Mouse (Mus musculus): Measurements from ENCODE around the gene Patl1. TPM values are rescaled to one million over a fixed set of nuclear protein-coding genes. Genes with fewer than 3 reads are reported as not detected.

The Patl1 gene
- polyA plus RNA-seq, 1 experiment from 2014 or later = 21.2 TPM

DNA sequence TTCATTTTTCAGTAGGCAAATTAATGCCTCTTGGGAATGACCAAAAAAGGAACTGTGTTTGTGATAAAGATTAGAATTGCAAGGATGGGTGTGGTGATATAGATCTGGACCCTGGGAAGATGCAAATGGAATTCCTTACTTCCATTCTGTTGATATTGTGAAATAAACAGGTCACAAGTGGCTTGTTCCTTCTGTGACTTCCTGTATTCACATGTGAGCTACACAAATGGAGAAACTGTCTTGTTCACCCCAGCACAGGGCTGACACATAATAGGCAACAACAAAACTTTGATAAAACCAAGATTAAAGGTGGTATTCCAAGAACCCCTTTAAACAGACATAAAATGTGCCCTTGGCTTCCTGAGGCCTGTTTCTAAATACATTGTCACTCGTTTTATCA, 37.7 kb downstream of the Patl1 start:
- Histone ChIP-seq H3K36me3 (ENCODE audit: control insufficient read depth, insufficient read depth, low read length) (peaks cover 11% of the 10 kb centered on the region), H3K9ac (ENCODE audit: low read length) (no peak overlapping the region), H3K27ac (replicated peaks in 1 of 2; ENCODE audit: control insufficient read depth in 1 of 2, insufficient read depth in 1 of 2, low read depth in 2 of 2, low read length in 2 of 2) (no peak overlapping the region), H3K4me1 (ENCODE audit: control insufficient read depth in 2 of 2, insufficient read depth in 2 of 2, low read length in 2 of 2) (no peaks in the 10 kb centered on the region), H3K4me3 (ENCODE audit: control insufficient read depth in 1 of 2, insufficient read depth in 1 of 2, low read depth in 1 of 2, low read length in 2 of 2) (no peak overlapping the region), H3K27me3 (ENCODE audit: control insufficient read depth, insufficient read depth, low read length) (no peaks in the 10 kb centered on the region), H3K9me3 (ENCODE audit: control insufficient read depth, low read length) (no peaks in the 10 kb centered on the region), H3K4me2 (ENCODE audit: low read length) (no peak overlapping the region)
- 54% methylated on average over 1 of the region's 1 CpGs for WGBS
- ATAC-seq (ENCODE audit: insufficient number of reproducible peaks, insufficient read depth, low FRiP score, low read depth) = no peak

DNA sequence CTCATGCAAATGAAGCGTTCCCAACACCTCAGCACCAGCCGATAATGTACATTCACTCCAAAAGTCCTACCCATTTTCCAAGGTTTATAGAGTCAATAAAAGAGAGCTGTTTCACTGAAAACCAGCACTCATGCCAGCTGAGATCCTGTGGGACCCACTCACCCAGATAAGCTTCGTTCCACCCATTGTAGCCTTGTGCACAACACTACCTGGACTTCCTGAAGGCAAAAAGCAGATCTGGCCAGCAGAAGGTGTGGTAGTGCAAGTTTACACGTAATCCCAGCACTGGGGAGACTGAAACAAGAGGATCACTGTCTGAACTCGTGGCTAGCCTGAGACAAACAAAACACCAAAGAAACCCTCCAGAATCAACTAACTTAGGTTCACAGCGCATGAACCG, 38.5 kb downstream of the Patl1 start:
- 69% methylated on average over 7 of the region's 7 CpGs for WGBS
- Histone ChIP-seq H3K4me1 (ENCODE audit: control insufficient read depth in 2 of 2, insufficient read depth in 2 of 2, low read length in 2 of 2) (no peaks in the 10 kb centered on the region; a peak in 1 of 4 replicates), H3K27me3 (ENCODE audit: control insufficient read depth, insufficient read depth, low read length) (no peaks in the 10 kb centered on the region), H3K4me2 (ENCODE audit: low read length) (no peak overlapping the region), H3K36me3 (ENCODE audit: control insufficient read depth, insufficient read depth, low read length) (0 out of 2 replicates have a peak, but pooled peaks cover 2% of the 10 kb centered on the region), H3K9ac (ENCODE audit: low read length) (no peak overlapping the region), H3K4me3 (ENCODE audit: control insufficient read depth in 1 of 2, insufficient read depth in 1 of 2, low read depth in 1 of 2, low read length in 2 of 2) (no peak overlapping the region), H3K9me3 (ENCODE audit: control insufficient read depth, low read length) (no peaks in the 10 kb centered on the region), H3K27ac (replicated peaks in 1 of 2; ENCODE audit: control insufficient read depth in 1 of 2, insufficient read depth in 1 of 2, low read depth in 2 of 2, low read length in 2 of 2) (no peak overlapping the region)
- ATAC-seq (ENCODE audit: insufficient number of reproducible peaks, insufficient read depth, low FRiP score, low read depth) = no peak

- WGBS = 39% methylated on average over 6 of the region's 6 CpGs
- H3K4me1 ChIP-seq (ENCODE audit: control insufficient read depth in 2 of 2, insufficient read depth in 2 of 2, low read length in 2 of 2) = no peaks in the 10 kb centered on the region; a peak in 1 of 4 replicates
- H3K9me3 ChIP-seq (ENCODE audit: control insufficient read depth, low read length) = no peaks in the 10 kb centered on the region
- H3K4me3 ChIP-seq (ENCODE audit: control insufficient read depth in 1 of 2, insufficient read depth in 1 of 2, low read depth in 1 of 2, low read length in 2 of 2) = no peak overlapping the region
- H3K36me3 ChIP-seq (ENCODE audit: control insufficient read depth, insufficient read depth, low read length) = no peaks in the 10 kb centered on the region
- H3K4me2 ChIP-seq (ENCODE audit: low read length) = no peak overlapping the region
- no peak for ATAC-seq (ENCODE audit: insufficient number of reproducible peaks, insufficient read depth, low FRiP score, low read depth)
- no peak overlapping the region for H3K27ac ChIP-seq (replicated peaks in 1 of 2; ENCODE audit: control insufficient read depth in 1 of 2, insufficient read depth in 1 of 2, low read depth in 2 of 2, low read length in 2 of 2)
- H3K9ac ChIP-seq (ENCODE audit: low read length) = no peak overlapping the region
- H3K27me3 ChIP-seq (ENCODE audit: control insufficient read depth, insufficient read depth, low read length) = no peaks in the 10 kb centered on the region
These were observed 42.0 kb downstream of the Patl1 start for GRCm38 (mm10) chr19:11954206-11954605.

- no peak overlapping the region for H3K4me2 ChIP-seq (ENCODE audit: low read length)
- H3K27me3 ChIP-seq (ENCODE audit: control insufficient read depth, insufficient read depth, low read length) = no peaks in the 10 kb centered on the region
- WGBS = 80% methylated on average over 5 of the region's 5 CpGs
- no peaks in the 10 kb centered on the region for H3K36me3 ChIP-seq (ENCODE audit: control insufficient read depth, insufficient read depth, low read length)
- H3K27ac ChIP-seq (replicated peaks in 1 of 2; ENCODE audit: control insufficient read depth in 1 of 2, insufficient read depth in 1 of 2, low read depth in 2 of 2, low read length in 2 of 2) = no peak overlapping the region
- H3K9ac ChIP-seq (ENCODE audit: low read length) = no peak overlapping the region
- no peaks in the 10 kb centered on the region; a peak in 1 of 4 replicates for H3K4me1 ChIP-seq (ENCODE audit: control insufficient read depth in 2 of 2, insufficient read depth in 2 of 2, low read length in 2 of 2)
- H3K4me3 ChIP-seq (ENCODE audit: control insufficient read depth in 1 of 2, insufficient read depth in 1 of 2, low read depth in 1 of 2, low read length in 2 of 2) = no peak overlapping the region
- H3K9me3 ChIP-seq (ENCODE audit: control insufficient read depth, low read length) = no peaks in the 10 kb centered on the region
- ATAC-seq (ENCODE audit: insufficient number of reproducible peaks, insufficient read depth, low FRiP score, low read depth) = no peak
These were observed 44.4 kb downstream of the Patl1 start for GRCm38 (mm10) chr19:11956636-11957035.

GRCm38 (mm10) chr19:11957396-11957795, 45.2 kb downstream of the Patl1 start:
- H3K4me3 ChIP-seq (ENCODE audit: control insufficient read depth in 1 of 2, insufficient read depth in 1 of 2, low read depth in 1 of 2, low read length in 2 of 2) = no peak overlapping the region
- no peaks in the 10 kb centered on the region for H3K27me3 ChIP-seq (ENCODE audit: control insufficient read depth, insufficient read depth, low read length)
- no peak for ATAC-seq (ENCODE audit: insufficient number of reproducible peaks, insufficient read depth, low FRiP score, low read depth)
- 88% methylated on average over 5 of the region's 5 CpGs for WGBS
- no peaks in the 10 kb centered on the region for H3K36me3 ChIP-seq (ENCODE audit: control insufficient read depth, insufficient read depth, low read length)
- no peaks in the 10 kb centered on the region for H3K9me3 ChIP-seq (ENCODE audit: control insufficient read depth, low read length)
- no peak overlapping the region for H3K4me2 ChIP-seq (ENCODE audit: low read length)
- H3K4me1 ChIP-seq (ENCODE audit: control insufficient read depth in 2 of 2, insufficient read depth in 2 of 2, low read length in 2 of 2) = no peaks in the 10 kb centered on the region; a peak in 1 of 4 replicates
- no peak overlapping the region for H3K9ac ChIP-seq (ENCODE audit: low read length)
- no peak overlapping the region for H3K27ac ChIP-seq (replicated peaks in 1 of 2; ENCODE audit: control insufficient read depth in 1 of 2, insufficient read depth in 1 of 2, low read depth in 2 of 2, low read length in 2 of 2)

GRCm38 (mm10) chr19:11957846-11958245, 45.6 kb downstream of the Patl1 start:
- no peak overlapping the region for H3K27ac ChIP-seq (replicated peaks in 1 of 2; ENCODE audit: control insufficient read depth in 1 of 2, insufficient read depth in 1 of 2, low read depth in 2 of 2, low read length in 2 of 2)

DNA sequence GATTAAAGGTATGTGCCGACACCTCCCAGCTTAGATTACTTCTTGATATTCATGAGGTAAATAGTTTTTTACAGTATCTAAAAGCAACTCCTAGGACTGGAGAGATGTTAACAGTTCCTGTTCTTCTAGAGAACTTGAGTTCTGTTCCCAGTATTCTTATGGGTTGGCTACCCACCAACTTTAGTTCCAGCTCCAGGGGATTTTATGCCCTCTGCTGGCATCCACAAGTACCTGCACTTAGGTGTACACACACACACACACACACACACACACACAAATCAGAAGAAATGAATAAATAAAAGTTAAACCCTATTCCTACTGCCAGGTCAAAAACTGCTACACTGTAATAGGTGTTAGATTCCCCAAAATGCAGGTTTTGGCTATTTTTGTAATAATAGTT, 52.1 kb downstream of the Patl1 start:
- Histone ChIP-seq H3K36me3 (ENCODE audit: control insufficient read depth, insufficient read depth, low read length) (peaks cover 8% of the 10 kb centered on the region; the same call in 1 of the 2 replicates), H3K9me3 (ENCODE audit: control insufficient read depth, low read length) (no peaks in the 10 kb centered on the region; the same call in 1 of the 2 replicates), H3K9ac (ENCODE audit: low read length) (no peak overlapping the region), H3K27ac (replicated peaks in 1 of 2; ENCODE audit: control insufficient read depth in 1 of 2, insufficient read depth in 1 of 2, low read depth in 2 of 2, low read length in 2 of 2) (no peak overlapping the region), H3K27me3 (ENCODE audit: control insufficient read depth, insufficient read depth, low read length) (no peaks in the 10 kb centered on the region), H3K4me3 (ENCODE audit: control insufficient read depth in 1 of 2, insufficient read depth in 1 of 2, low read depth in 1 of 2, low read length in 2 of 2) (peak overlapping the region in 1 of 2 experiments; percentile 42; a peak in 1 of 4 replicates), H3K4me2 (ENCODE audit: low read length) (peak overlapping the region; percentile 67), H3K4me1 (ENCODE audit: control insufficient read depth in 2 of 2, insufficient read depth in 2 of 2, low read length in 2 of 2) (peaks cover 9 to 27% of the 10 kb centered on the region in 2 experiments)
- ATAC-seq (ENCODE audit: insufficient number of reproducible peaks, insufficient read depth, low FRiP score, low read depth) = no peak
- 97% methylated on average over 1 of the region's 1 CpGs for WGBS

More at GRCm38 (mm10) chr19:11957846-11958245, 45.6 kb downstream of the Patl1 start:
- no peak for ATAC-seq (ENCODE audit: insufficient number of reproducible peaks, insufficient read depth, low FRiP score, low read depth)
- H3K4me1 ChIP-seq (ENCODE audit: control insufficient read depth in 2 of 2, insufficient read depth in 2 of 2, low read length in 2 of 2) = no peaks in the 10 kb centered on the region; a peak in 1 of 4 replicates
- H3K4me3 ChIP-seq (ENCODE audit: control insufficient read depth in 1 of 2, insufficient read depth in 1 of 2, low read depth in 1 of 2, low read length in 2 of 2) = no peak overlapping the region
- H3K36me3 ChIP-seq (ENCODE audit: control insufficient read depth, insufficient read depth, low read length) = no peaks in the 10 kb centered on the region
- no peaks in the 10 kb centered on the region for H3K9me3 ChIP-seq (ENCODE audit: control insufficient read depth, low read length)
- H3K9ac ChIP-seq (ENCODE audit: low read length) = no peak overlapping the region
- H3K27me3 ChIP-seq (ENCODE audit: control insufficient read depth, insufficient read depth, low read length) = no peaks in the 10 kb centered on the region
- no peak overlapping the region for H3K4me2 ChIP-seq (ENCODE audit: low read length)
- WGBS = 47% methylated on average over 8 of the region's 8 CpGs

All from heart, embryonic 14.5 days (tissue).